Mouse (Mus musculus): ENCODE results near the gene Unc13c.

GRCm38 (mm10) chr9:73905959-73906358, 62.8 kb downstream of the Unc13c start:
- no peak for TF ChIP-seq POLR2A (IDR thresholded peaks at IDR 0.05; ENCODE audit: insufficient read depth, low read length)
- TF ChIP-seq CTCF (IDR thresholded peaks at IDR 0.05; ENCODE audit: low read depth, low read length), result no peak
- no peak for TF ChIP-seq EP300 (IDR thresholded peaks at IDR 0.05; ENCODE audit: insufficient read depth, low read depth, low read length)

Data from ES-Bruce4 (cell line).